Mouse (Mus musculus): Measurements from ENCODE around the gene Cnnm1. TPM values are rescaled to one million over a fixed set of nuclear protein-coding genes. Genes with fewer than 3 reads are reported as not detected.

The Cnnm1 gene
- total and polyA plus RNA-seq, 3 experiments, result 0.04 TPM; not detected in 2

GRCm38 (mm10) chr19:43546337-43547117, 106.3 kb downstream of the Cnnm1 start (continued):
- TF ChIP-seq JUND (IDR thresholded peaks at IDR 0.05; ENCODE audit: low read depth, low read length), result no peak

Other genes starting within 250 kb of the Cnnm1 start
- not detected in 2 replicates for gene Hpse2, start 52.1 kb upstream of the Cnnm1 start, total RNA-seq (2012; rRNA removed)
- not detected for gene Hpse2, start 52.1 kb upstream of the Cnnm1 start, polyA plus RNA-seq (2012; ENCODE audit: insufficient read depth in 1 of 2, insufficient read length in 2 of 2, low read depth in 1 of 2, low replicate concordance in 2 of 2, missing spikeins in 1 of 2)
- gene Got1, start 84.2 kb downstream of the Cnnm1 start, total RNA-seq (2012; rRNA removed), result 60.4 and 69.7 TPM in 2 replicates
- gene Got1, start 84.2 kb downstream of the Cnnm1 start, polyA plus RNA-seq (2012; ENCODE audit: insufficient read depth in 1 of 2, insufficient read length in 2 of 2, low read depth in 1 of 2, low replicate concordance in 2 of 2, missing spikeins in 1 of 2), result 100 to 1,000 TPM; 106 to 213 TPM
- gene Nkx2-3, start 171.9 kb downstream of the Cnnm1 start, total RNA-seq (2012; rRNA removed), result not detected in 2 replicates
- gene Nkx2-3, start 171.9 kb downstream of the Cnnm1 start, polyA plus RNA-seq (2012; ENCODE audit: insufficient read depth in 1 of 2, insufficient read length in 2 of 2, low read depth in 1 of 2, low replicate concordance in 2 of 2, missing spikeins in 1 of 2), result not detected
- gene Slc25a28, start 234.4 kb downstream of the Cnnm1 start, total RNA-seq (2012; rRNA removed), result 57.9 and 58.2 TPM in 2 replicates
- gene Slc25a28, start 234.4 kb downstream of the Cnnm1 start, polyA plus RNA-seq (2012; ENCODE audit: insufficient read depth in 1 of 2, insufficient read length in 2 of 2, low read depth in 1 of 2, low replicate concordance in 2 of 2, missing spikeins in 1 of 2), result 100 to 1,000 TPM in 1 of 2 experiments, not detected in 1; 110 TPM
- 7.7 and 8.0 TPM in 2 replicates for gene Entpd7, start 249.2 kb downstream of the Cnnm1 start, total RNA-seq (2012; rRNA removed)
- 1 to 10 TPM in 1 of 2 experiments, not detected in 1; 4.2 TPM for gene Entpd7, start 249.2 kb downstream of the Cnnm1 start, polyA plus RNA-seq (2012; ENCODE audit: insufficient read depth in 1 of 2, insufficient read length in 2 of 2, low read depth in 1 of 2, low replicate concordance in 2 of 2, missing spikeins in 1 of 2)